Mouse (Mus musculus): ENCODE data around the gene Ldlrad3.

The Ldlrad3 gene

DNA sequence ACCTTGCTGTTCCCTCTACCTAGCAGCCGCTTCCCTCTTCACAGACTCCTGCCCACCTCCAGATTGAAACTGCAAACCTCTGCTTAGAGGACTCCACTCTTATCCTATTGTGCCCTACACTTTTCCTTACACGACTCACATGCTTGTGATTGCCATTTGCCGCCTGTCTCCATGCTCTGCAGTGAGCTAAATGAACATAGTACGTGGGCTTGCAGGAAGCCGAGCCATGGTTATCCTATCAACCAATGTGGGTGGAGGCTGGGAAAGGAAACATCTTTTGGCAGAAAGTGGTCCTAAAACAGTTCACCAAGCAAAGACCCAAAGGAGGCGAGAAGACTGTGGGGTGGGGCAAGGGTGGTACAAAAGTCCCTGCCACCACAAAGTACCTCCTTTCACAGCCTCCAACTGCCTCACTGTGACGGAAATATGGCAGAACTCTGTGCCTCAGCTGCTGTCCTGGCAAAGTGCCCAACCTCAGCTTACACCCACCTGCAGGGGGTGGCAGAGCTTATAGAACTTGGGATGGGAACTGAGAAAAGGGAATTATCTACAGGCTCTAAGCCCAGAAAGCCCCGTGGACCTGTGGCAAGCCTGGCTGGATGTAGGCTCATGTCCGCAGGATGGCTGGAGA lies 153.4 kb downstream of the Ldlrad3 start:
- DNase-seq: peak; percentile 56 to 68

DNA sequence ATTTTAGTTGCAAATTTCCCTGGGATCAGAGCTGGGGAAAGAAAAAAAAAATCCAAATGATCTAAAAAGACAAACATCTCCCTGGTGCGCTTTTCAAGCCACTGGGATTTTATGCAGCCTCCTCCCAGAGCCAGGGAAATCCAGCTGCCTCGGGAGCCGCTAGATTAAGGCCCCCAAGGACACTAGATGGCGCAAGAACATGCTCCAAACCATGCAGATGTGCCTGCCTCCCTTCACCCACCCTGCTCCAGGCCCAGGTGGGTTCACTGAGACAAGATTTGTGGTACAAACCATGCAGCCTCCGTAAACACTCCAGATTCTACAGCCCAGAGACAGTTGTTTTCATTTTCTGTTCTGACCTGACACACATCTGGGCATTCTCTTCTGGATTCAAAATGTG lies 155.5 kb downstream of the Ldlrad3 start:
- DNase-seq: peak; percentile 64 to 71

DNA sequence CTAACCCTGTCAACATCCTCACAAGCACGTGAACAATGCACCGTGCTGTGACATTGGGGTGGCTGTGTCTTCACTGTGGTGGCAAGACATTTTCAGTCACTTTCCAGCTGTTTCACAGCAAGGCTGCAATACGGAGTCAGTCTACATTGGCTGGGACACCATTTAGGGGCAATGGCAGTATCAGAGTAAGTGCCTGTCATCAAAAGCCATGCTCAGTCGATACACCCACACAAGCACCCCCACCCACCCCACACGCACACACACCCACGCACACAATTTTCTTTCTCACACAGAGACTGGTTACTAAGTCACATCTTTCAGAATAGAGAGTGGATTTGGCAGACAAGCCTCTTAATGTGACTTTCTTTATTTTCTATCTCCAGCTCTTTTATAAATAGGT lies 156.0 kb downstream of the Ldlrad3 start:
- DNase-seq: no peak

DNA sequence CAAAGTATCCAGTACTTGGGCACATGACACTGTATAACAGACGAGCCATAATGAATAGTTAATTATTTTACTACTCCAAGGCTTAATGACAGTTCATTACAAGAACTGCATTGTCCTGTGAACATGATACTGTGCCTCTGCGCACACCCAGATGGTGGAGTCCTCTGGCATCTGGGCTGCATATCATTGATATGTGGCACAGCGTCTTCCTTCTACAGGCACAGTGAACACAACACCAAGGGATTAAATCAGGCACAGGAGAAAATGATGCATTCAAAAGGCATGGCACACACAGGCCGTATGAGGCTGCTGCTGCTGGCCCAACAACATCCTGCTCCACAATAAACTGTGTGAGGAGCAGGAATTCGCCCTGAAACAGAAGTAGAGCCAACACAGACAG lies 156.5 kb downstream of the Ldlrad3 start:
- DNase-seq: no peak

DNA sequence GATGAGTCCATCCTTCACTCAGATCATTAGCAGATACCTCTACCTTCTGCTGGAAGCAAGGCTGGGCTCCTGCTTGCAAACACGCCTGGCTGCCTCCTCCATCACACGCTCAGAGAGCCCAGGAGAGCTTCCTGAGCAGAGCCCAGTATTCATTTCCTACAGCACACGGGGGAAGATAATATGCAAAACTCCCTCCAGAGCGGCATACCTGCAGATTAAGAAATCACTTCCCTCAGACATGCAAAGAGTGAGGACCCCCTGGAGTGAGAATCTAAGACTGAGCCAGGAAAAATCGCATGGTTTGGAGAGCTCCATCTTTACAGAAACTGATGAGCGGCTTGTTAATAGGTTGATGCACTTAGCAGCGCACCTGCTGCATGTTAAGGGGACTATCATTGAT lies 158.9 kb downstream of the Ldlrad3 start:
- peak; percentile 66 to 77 for DNase-seq

DNA sequence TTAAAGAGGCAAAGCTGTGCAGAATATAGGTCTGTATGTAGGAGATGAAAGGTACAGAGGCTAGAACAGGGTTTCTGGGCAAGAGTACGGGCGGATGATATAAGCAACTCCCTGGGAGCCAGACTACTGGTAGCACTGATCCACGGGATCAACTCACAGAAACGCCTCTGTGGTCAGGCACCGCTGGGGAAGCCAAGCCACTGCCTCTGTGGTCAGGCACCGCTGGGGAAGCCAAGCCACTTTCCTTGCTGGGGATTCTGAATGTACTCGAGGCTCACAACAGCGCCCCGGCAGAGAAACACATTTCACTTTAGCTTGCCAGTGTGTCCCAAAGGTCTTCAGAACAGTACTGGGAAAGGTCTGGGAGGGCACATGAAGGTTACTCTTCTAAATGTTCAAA lies 160.0 kb downstream of the Ldlrad3 start:
- DNase-seq: no peak

DNA sequence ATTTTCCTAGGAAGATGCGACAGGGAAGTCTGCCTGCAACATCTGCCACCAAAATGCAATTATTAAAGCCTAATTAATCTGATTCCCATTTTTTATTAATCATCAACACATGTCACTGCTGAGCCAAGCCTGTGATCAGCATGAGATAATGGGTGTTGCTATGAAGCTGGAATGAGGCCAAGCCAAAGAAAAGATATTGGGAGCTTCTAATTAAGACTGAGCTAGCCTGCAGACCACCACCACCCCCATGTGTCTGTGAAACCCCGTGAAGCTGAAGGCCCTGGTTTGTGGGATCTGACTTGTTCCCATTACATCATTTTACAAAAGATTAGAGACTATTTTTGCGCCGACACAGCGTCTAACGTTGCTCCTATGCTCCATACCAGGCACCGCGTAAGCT lies 161.7 kb downstream of the Ldlrad3 start:
- no peak for DNase-seq

DNA sequence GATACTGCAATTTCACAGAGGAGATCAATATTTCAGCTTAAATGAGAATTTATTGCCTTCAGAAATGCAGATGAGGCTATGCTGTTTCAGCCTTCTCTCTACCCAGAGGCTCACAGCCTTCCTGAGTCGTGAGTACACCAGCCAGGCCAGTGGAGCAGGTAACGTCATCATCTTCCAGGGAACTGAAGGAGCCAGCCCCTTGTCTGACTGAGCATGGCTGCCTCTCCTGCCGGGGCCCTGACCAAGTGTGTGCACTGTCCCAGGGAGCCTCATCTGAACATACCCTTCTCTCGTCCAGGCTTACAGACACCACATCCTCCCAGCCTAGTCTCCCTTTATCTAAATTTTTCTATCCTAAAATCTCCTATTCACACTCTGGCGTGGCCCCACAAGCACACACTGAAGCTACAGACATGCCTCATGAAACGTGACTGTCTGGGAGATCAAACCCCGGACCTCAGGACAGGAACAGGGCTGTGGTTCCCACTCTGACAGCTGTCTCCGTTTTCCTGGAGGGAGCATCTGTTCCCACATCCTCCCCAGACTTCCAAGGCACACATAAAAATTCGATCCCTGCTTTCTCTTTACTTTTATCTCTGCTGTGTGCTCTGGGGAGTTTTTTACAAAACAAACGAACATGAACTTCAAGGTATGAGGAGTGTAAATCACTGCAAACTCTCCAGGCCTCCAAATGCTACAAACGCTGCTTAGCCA lies 164.7 kb downstream of the Ldlrad3 start:
- no peak for DNase-seq

DNA sequence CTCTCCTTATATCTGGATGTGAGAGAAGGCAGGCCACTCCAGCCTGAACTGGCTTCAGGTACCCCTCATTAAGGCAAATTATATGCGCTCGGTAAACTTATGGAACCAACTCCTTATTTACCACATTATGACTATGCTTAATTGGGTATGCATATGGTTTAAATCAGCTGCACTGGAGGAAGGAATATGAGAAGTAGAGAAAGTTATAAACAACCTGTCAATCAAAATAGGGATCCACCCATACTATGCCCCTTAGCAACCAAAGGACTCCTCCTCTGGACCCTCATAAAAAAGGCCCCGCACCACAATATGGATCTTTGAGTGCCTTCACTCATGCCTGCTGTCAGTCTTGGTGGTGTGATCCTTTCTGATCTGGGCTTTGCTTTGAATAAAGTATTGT lies 165.6 kb downstream of the Ldlrad3 start:
- DNase-seq: no peak

DNA sequence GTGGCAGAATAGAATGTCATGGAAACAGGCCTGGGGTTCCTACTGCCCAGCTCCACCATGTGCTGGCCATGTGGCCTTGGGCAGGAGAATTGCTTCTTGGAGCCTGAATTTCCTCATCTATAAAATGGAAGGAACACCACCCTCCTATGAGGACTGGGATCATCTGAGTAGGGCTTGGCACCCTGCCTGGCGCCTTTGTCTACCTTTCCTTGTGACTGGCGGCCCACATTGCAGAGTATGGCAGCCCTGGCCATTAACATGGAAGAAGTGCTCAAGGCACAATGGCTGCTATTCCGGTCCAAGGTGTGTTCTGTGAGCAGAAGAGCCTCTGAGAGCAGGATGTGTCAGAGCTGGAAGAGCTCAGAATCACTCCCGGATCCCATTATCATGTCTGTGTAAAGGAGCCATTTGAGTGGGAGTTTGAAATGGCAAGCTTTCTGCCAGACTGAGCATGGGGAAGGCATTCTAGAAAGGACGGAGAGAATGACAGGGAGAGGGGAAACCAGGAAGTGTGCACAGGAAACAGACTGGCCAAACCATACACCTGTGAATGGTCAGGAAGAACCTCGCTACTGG lies 171.6 kb downstream of the Ldlrad3 start:
- no peak for DNase-seq

DNA sequence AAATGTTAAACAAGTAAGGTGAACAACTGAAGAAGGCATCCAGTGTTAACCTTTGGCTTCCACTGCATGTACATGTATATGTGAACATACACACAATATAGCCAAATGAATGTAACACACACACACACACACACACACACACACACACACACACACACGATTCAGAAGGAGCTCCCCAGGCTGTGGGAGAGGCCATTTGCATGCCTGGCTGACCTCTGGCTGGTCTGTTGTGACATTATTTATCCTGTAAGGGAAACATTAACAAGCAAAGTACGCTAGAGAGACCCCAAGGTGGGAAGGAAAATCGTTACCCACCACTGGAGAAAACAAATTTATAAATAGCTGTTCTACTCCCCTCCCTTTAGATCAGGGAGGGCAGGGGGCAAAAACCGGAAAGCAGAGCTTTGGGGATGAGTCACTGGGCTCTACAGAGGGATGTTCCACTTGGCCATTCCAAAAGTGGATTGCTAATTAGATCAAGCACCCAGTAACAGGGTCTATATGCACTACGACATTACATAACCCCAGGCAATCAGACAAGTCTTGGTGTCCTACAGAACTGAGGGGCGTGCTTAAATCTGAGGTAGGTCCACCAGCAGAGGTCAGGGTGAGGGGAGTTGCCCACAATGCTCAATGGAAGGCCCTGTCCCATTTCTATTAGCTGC lies 174.7 kb downstream of the Ldlrad3 start:
- DNase-seq: no peak

DNA sequence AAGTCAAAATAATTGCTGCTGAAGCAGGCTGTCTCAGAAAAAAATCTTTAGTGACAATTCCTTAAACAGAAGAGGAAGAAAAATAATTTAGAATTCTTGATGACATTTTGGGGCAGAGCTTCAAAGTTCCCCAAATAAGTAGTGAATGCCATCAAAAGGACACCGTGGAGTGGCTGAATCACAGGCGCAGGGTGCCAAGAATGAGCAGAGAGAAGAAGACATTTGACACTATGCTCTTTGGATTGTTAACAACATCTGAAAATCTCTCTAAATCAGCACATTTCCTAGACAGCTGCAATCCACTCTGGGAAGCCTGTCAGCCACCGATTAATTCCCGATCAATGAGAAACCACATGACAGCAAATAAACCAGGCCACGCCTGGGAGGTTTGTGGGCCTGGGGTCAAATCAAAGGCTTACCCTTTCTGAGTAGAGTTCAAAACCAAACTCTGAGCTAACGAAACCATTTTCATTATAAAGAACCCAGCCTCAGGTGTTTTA lies 176.4 kb downstream of the Ldlrad3 start:
- no peak for DNase-seq

DNA sequence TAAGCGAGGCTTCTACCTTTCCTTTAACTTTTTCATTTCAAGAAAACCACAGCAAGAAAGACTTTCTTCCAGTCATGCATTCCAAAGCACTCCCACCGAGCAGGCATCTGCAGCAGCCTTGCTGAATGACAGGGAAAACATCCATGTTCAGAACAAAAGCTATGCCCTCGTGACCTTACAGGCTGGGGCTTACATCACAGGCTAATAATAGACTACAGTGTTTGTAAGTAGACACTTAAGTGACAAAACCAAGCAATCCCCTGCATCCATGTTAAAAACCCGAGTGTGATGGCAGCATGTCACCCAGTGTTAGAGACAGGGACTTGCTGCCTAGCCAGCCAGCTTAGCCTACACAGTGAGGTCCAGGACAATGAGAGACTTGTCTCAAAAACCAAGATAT lies 180.0 kb downstream of the Ldlrad3 start:
- no peak for DNase-seq

DNA sequence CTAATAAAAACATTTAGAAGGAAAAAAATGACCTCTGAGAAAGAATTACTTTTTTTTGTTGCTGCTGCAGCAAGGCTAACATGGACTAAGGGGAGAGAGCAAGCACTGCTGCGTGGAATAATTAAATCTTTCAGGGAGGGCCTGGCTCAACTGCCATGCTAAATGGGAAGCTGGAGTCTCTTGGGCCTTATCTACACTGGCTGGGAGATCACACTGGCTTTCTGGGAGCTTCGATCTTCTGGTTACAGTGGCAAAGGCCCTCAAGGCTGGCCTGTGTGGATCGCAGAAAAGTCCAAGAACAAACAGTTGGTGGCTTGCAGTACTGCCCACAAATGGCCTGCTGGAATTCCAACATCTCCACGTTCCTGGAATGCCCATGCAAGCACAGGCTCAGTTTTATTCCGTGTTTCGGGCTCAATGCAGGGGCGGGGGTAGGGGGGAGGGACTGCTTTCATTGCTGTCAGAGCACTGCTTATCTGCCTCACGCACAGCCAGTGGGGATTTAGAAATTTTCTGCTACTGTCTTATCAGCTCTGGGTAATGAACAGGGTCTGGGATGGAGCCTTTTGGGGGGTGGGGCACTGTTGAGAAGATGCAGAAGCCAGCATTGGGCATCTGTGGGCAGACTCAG lies 180.7 kb downstream of the Ldlrad3 start:
- DNase-seq: no peak

DNA sequence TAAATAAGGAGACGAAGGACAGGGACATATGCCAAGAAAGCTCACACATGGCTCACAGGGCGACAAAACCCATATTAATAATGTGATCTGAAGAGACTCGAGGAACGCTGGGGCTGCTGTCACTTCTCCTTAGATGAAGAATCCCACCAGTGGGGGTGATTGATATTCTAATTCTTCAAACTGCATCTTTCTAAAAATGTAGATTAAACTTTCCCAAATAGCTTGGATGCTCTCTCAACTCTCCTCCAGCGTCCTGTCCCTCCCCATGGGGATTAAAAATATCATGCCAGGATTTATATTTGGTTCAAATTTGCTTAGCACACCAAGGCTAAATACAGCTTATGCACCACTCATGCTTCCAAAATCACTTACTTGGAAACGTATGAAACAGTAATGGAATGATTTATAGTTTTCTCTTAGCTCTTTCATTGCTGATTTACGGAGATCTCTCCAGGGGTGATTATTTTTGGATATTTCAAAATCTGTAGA lies 182.4 kb downstream of the Ldlrad3 start:
- no peak for DNase-seq

DNA sequence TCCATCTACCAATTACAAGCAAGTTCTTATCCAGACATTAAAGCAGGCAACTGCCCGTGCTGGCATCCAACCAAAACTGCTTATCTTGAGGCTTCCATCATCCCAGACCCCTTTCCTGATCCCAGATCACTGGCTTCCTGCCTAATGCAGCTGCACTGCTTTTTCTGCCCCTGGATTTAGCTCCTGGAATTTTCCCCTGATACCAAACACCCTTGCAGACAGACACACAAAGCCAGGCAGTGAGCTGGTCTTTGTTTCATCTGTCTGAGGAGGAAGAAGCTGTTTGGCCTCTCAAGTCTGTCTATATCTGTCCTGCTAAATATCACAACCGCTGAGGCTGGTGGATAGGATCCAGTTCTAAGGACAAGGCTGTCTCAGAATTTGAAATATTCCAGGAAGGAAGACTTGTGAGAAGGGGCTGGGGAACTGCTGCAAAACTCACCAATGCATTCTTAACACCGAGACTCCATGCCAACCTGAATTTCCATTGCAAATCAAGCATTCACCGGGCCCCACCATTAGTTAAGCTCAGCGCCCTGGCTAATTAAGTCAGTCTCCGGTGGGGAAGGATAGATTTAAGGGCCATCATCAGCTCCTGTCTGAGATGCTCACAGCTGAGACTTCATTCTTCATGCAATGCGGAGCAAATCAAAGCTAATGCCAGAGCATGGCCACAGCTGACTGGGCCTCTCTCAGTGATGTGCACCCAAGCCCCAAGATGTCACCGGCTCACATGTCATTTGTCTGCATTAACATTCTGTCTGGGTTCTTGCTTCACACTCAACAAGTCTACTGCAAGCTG lies 183.0 kb downstream of the Ldlrad3 start:
- DNase-seq: peak; percentile 34 to 46

DNA sequence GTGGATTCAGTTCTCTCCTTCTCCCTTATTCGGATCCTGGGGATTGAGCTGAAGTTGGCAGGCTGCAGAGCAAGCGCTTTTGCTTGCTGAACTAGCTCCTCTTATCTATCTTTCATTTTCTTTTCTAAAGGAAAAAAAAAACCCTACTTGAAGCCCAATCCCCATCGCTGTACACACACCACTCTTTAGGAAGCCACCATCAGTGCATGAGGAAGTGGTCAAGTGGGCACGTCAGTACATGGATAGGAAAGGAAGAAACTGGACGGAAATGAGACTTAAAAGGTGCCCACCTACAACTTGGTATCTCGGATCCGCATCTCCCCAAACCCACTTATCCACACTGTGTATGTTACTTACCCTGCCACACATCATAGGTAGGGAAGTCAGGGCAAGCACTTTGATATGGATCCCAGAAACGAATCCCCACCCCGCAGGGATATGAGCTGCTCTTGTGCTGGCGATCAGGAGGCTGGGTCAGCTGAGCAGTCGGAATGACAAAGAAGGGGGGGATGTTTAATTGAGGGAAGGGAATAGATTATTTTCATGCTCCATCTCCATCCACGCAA lies 183.7 kb downstream of the Ldlrad3 start:
- no peak for DNase-seq

DNA sequence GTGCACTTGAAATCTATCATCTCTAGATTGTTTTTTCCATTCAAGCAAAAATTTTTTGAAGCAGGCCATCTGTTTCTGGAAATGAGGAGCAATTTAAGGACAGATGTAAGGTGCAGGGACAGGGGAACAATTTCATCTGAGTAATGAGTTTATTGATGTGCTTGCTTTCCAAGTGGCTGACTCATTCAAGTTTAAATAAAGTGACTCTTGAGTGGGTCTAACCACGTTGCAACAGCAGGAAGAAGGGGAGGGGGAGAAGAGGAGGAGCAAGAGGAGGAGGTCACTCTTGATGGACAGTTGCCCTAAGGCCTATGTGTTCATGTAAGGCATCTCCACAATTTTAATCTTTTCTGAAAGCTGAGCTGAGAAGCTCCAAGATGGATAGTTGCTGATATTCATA lies 184.5 kb downstream of the Ldlrad3 start:
- no peak for DNase-seq

DNA sequence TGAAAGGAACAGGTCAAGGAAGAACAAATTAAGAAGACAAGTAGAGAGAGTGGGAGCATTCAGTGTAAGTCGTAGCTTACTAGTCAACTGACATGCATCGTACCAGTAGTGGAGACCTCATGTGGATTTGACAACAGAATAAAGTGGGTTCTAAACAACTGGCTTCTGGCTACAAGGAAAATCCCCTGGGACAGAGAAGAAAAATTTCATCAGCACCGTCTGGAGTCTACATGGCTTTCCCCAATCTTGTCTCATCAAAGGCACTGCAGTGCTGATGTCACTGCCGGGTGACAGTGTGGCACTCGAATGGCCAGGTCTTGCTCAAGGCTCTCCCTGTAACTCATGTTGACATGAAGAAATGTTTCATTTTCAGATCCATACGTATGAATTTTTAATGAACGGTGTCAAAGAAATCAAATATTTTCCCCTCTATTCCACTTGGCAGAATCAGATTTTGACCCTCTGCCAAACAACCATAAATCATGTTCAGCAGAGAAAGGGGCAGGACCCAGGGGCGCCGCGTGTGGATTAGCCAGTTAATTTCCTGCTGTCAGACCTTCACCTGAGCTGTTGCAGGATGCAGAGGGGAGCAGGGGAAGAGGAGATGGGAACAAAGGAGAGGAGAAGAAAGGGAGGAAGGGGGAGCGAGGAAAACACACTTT lies 187.1 kb downstream of the Ldlrad3 start:
- DNase-seq: no peak

DNA sequence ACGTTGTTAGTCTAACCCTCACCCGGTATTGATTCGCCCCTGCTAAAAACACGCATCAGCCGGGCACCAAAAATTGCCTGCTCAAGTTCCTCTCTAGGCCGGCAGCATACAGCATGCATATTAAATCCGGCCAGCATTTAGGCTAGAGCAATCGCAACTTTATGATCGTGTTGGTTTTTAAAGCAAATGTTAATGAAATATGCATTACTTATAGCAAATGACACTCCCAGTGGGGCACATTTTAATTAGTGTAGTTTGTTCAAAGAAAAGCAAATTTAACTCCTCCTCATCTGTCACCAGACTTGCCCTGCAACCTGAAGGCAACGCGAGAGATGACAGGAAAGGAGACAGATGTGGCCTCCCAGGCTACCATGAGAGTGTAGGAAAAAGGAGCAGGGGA lies 189.2 kb downstream of the Ldlrad3 start:
- no peak for DNase-seq

Data from cerebellum, postnatal 14 days (tissue).